Mouse (Mus musculus) limb, embryonic 14.5 days (tissue): ENCODE data around the gene Atl1. TPM values are rescaled to one million over a fixed set of nuclear protein-coding genes. Genes with fewer than 3 reads are reported as not detected.

Source experiments
- ATAC-seq: fragments of 200-750 bp; cut with Nextera tagmentation; 2 replicates; pipeline ENCODE4 v1.8.0; 2017; ENCODE audit warnings: low read depth, moderate number of reproducible peaks, moderate TSS enrichment; ENCODE audit not compliant: low FRiP score
- DNase-seq: peaks from one replicate; pipeline ENCODE4 v3.0.0-alpha.2; 2015; ENCODE audit warnings: low spot score
- H3K27ac ChIP-seq: fragments of 300-500 bp; sonication (generic); replicated peaks from 2 replicates; pipeline ENCODE4 v1.5.1; 2014; ENCODE audit warnings: low read depth, mild to moderate bottlenecking, low read length, moderate library complexity, mixed read lengths
- H3K27me3 ChIP-seq: fragments of 300-500 bp; sonication (generic); 2 replicates; pipeline ENCODE4 v1.6.1; 2014; ENCODE audit warnings: low read length, mixed read lengths; ENCODE audit not compliant: control insufficient read depth, insufficient read depth
- H3K36me3 ChIP-seq: fragments of 300-500 bp; sonication (generic); 2 replicates; pipeline ENCODE4 v1.6.1; 2014; ENCODE audit warnings: mild to moderate bottlenecking, low read length, moderate library complexity, mixed read lengths; ENCODE audit not compliant: control insufficient read depth, insufficient read depth
- H3K4me1 ChIP-seq: fragments of 300-500 bp; sonication (generic); 2 replicates; pipeline ENCODE4 v1.6.1; 2014; ENCODE audit warnings: antibody characterized with exemption, low read length, mixed read lengths; ENCODE audit not compliant: control insufficient read depth, insufficient read depth
- H3K4me2 ChIP-seq: fragments of 300-500 bp; sonication (generic); replicated peaks from 2 replicates; pipeline ENCODE4 v1.6.1; 2014; ENCODE audit warnings: low read depth, mild to moderate bottlenecking, low read length, moderate library complexity; ENCODE audit not compliant: severe bottlenecking
- H3K4me3 ChIP-seq: fragments of 300-500 bp; sonication (generic); replicated peaks from 2 replicates; pipeline ENCODE4 v1.5.1; 2014; ENCODE audit warnings: low read length
- H3K9ac ChIP-seq: fragments of 300-500 bp; sonication (generic); 2 replicates; pipeline ENCODE4 v1.6.1; 2014; ENCODE audit warnings: mild to moderate bottlenecking, low read depth, low read length, moderate library complexity; ENCODE audit not compliant: severe bottlenecking
- H3K9me3 ChIP-seq: fragments of 300-500 bp; sonication (generic); 2 replicates; pipeline ENCODE4 v1.6.1; 2016; ENCODE audit warnings: low read length; ENCODE audit not compliant: control insufficient read depth
- POLR2A ChIP-seq: fragments of 200-500 bp; IDR thresholded peaks from 2 replicates; pipeline ENCODE4 v1.8.0; 2012; ENCODE audit warnings: inconsistent platforms, mild to moderate bottlenecking, moderate library complexity, borderline replicate concordance; ENCODE audit not compliant: insufficient read depth, insufficient read length; ENCODE audit errors: extremely low read depth
- WGBS: fragments of 180-500 bp; shearing (Covaris S2); extraction: QIAGEN DNeasy Blood & Tissue Kit; methylation state at CpG from one replicate; pipeline ENCODE4 v1.1.7; 2014; 5-methylcytosine and 5-hydroxymethylcytosine counted together
- polyA plus RNA-seq, 2 experiments: library from polyadenylated mRNA; depleted of rRNA in 1 of 2; stranded (reverse) in 1 of 2; unstranded in 1 of 2; fragments of >200 nt; fragmentation: Nextera tagmentation in 1 of 2; extraction: Ambion mirVana in 1 of 2; gene quantifications; 2 replicates each; pipeline versions ENCODE4 v1.2.1 to v1.2.3; 2012 to 2014

The Atl1 gene
- polyA plus RNA-seq, 2 experiments = 5.8 to 6.4 TPM

DNA sequence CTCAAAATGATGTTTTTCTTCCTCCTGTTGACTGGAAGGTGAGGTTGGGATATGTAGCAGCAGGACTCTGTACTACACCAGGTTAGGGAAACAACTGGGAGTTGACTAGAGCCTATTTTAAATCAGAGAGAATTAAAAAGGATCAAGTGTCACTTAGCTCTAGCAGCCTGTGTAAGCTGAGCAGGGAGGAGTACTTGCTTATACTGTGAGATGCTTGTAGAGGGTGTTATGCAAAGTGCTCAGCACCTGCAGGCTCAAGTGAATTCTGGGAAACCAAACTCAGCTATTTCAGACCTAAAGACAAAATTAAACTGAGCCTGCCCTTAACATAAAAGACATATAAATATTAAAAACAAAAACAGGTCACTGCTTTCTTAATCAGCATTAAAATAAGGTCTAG is 81.3 kb downstream of the Atl1 start:
- Histone ChIP-seq H3K4me1 (no peaks in the 10 kb centered on the region), H3K27ac (no peak overlapping the region), H3K9ac (no peak overlapping the region), H3K27me3 (no peaks in the 10 kb centered on the region), H3K4me2 (no peak overlapping the region), H3K4me3 (no peak overlapping the region), H3K9me3 (no peaks in the 10 kb centered on the region), H3K36me3 (peaks cover 49% of the 10 kb centered on the region)
- TF ChIP-seq POLR2A = no peak
- no peak for DNase-seq
- no peak for ATAC-seq

DNA sequence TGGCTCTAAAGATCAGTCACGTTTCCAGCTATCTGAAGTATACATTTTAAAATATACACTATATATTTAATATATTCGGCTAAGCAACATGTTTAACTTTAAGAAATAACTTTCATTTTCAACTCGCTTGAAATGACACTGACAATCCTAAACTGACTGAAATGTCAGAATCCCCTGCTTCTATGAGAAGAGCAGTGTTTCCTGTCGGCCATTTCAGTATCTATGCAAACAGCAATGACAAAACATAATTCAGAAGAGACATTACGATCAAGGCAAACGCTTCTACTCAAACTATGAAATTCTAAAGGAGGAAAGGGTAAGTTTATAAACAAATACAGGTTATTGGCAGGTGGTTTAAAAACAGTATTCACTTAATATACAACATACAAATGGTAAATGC is 84.3 kb downstream of the Atl1 start:
- DNase-seq (no peak), ATAC-seq (no peak)
- TF ChIP-seq POLR2A = no peak
- Histone ChIP-seq H3K36me3 (peaks cover 39% of the 10 kb centered on the region), H3K9me3 (no peaks in the 10 kb centered on the region), H3K4me1 (no peaks in the 10 kb centered on the region), H3K4me2 (no peak overlapping the region), H3K27me3 (no peaks in the 10 kb centered on the region), H3K27ac (no peak overlapping the region), H3K4me3 (no peak overlapping the region), H3K9ac (no peak overlapping the region)
- 86% methylated on average over 6 of the region's 6 CpGs for WGBS

GRCm38 (mm10) chr12:69977376-69977998 is 85.1 kb downstream of the Atl1 start:
- peaks cover 39% of the 10 kb centered on the region for H3K36me3 ChIP-seq
- WGBS = 71% methylated on average over 8 of the region's 9 CpGs
- H3K4me1 ChIP-seq = no peaks in the 10 kb centered on the region
- no peak overlapping the region for H3K9ac ChIP-seq
- no peaks in the 10 kb centered on the region for H3K27me3 ChIP-seq
- H3K4me2 ChIP-seq = no peak overlapping the region
- ATAC-seq (no peak; the same call in 1 of the 2 replicates), DNase-seq (peak; percentile 28)
- no peaks in the 10 kb centered on the region for H3K9me3 ChIP-seq
- H3K27ac ChIP-seq = no peak overlapping the region
- H3K4me3 ChIP-seq = no peak overlapping the region
- TF ChIP-seq POLR2A = no peak

DNA sequence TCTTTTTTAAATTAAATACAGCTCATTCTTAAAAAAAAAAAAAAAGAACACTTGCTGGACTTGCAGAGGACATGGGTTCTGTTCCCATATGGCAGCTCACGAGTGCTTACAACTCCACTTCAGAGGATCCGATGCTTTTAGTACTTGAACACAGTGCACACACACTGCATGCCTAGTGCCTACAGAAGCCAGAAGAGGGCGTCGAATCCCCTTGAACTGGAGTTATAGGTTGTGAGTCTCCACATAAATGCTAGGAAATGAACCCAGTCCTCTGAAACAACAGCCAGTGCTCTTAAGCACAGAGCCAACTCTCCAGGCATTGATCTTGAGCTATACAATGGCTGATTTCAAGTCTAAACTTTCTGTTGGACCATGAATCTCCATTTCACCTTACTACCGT is 90.5 kb downstream of the Atl1 start:
- TF ChIP-seq POLR2A = no peak
- Histone ChIP-seq H3K4me2 (no peak overlapping the region), H3K27me3 (no peaks in the 10 kb centered on the region), H3K9ac (no peak overlapping the region), H3K27ac (no peak overlapping the region), H3K36me3 (peaks cover 49% of the 10 kb centered on the region), H3K9me3 (no peaks in the 10 kb centered on the region), H3K4me1 (peaks cover 9% of the 10 kb centered on the region), H3K4me3 (no peak overlapping the region)
- DNase-seq = no peak
- no peak for ATAC-seq
- 76% methylated on average over 5 of the region's 5 CpGs for WGBS

GRCm38 (mm10) chr12:69985546-69985945 is 93.1 kb downstream of the Atl1 start:
- Histone ChIP-seq H3K4me3 (peak overlapping the region; percentile 77), H3K9ac (peak overlapping the region; percentile 95), H3K4me1 (peaks cover 9% of the 10 kb centered on the region), H3K9me3 (no peaks in the 10 kb centered on the region), H3K27ac (no peak overlapping the region), H3K36me3 (peaks cover 35% of the 10 kb centered on the region), H3K4me2 (peak overlapping the region; percentile 55), H3K27me3 (no peaks in the 10 kb centered on the region)
- no peak for DNase-seq
- no peak for TF ChIP-seq POLR2A
- ATAC-seq = no peak
- WGBS = 28% methylated on average over 4 of the region's 4 CpGs
